Mouse (Mus musculus) forebrain, postnatal 0 days (tissue): ENCODE results near the gene Pgpep1l. TPM values are rescaled to one million over a fixed set of nuclear protein-coding genes. Genes with fewer than 3 reads are reported as not detected.

Experiments used
- ATAC-seq: fragments of 200-750 bp; cut with Nextera tagmentation; 2 replicates; pipeline ENCODE4 v1.8.0; 2017; ENCODE audit warnings: mild to moderate bottlenecking, moderate library complexity
- DNase-seq: peaks from one replicate; pipeline ENCODE4 v3.0.0-alpha.2; 2015
- H3K27ac ChIP-seq: fragments of 300-500 bp; sonication (generic); 2 replicates; pipeline ENCODE4 v1.5.1; 2014; ENCODE audit warnings: low read depth, mild to moderate bottlenecking, antibody characterized with exemption, low read length, moderate library complexity, mixed read lengths
- H3K27me3 ChIP-seq: fragments of 300-500 bp; sonication (generic); 2 replicates; pipeline ENCODE4 v1.6.1; 2014; ENCODE audit warnings: mild to moderate bottlenecking, low read length, mixed read lengths; ENCODE audit not compliant: insufficient read depth
- H3K36me3 ChIP-seq: fragments of 300-500 bp; sonication (generic); 2 replicates; pipeline ENCODE4 v1.6.1; 2014; ENCODE audit warnings: mild to moderate bottlenecking, moderate library complexity; ENCODE audit not compliant: insufficient read depth
- H3K4me1 ChIP-seq: fragments of 300-500 bp; sonication (generic); 2 replicates; pipeline ENCODE4 v1.6.1; 2014; ENCODE audit warnings: antibody characterized with exemption; ENCODE audit not compliant: insufficient read depth
- H3K4me2 ChIP-seq: fragments of 300-500 bp; sonication (generic); 2 replicates; pipeline ENCODE4 v1.6.1; 2014; ENCODE audit warnings: low read depth, mild to moderate bottlenecking, moderate library complexity
- H3K4me3 ChIP-seq: fragments of 300-500 bp; sonication (generic); 2 replicates; pipeline ENCODE4 v1.5.1; 2014; ENCODE audit warnings: low read depth, low read length, mixed read lengths
- H3K9ac ChIP-seq: fragments of 300-500 bp; sonication (generic); 2 replicates; pipeline ENCODE4 v1.6.1; 2014; ENCODE audit warnings: mild to moderate bottlenecking
- H3K9me3 ChIP-seq: fragments of 300-500 bp; sonication (generic); 2 replicates; pipeline ENCODE4 v1.6.1; 2016; ENCODE audit warnings: low read length
- CTCF ChIP-seq: sonication (generic); IDR thresholded peaks from 2 replicates; pipeline ENCODE4 v1.5.1; 2016; ENCODE audit warnings: antibody characterized with exemption, control low read depth, low read depth
- WGBS: fragments of 180-500 bp; shearing (Covaris S2); extraction: QIAGEN DNeasy Blood & Tissue Kit; methylation state at CpG from one replicate; pipeline ENCODE4 v1.1.7; 2014; 5-methylcytosine and 5-hydroxymethylcytosine counted together
- polyA plus RNA-seq: library from polyadenylated mRNA; unstranded; fragments of >200 nt; fragmentation: Nextera tagmentation; extraction: Ambion mirVana; gene quantifications from 2 replicates; pipeline ENCODE4 v1.2.1, GENCODE M21; 2015
- total RNA-seq: library from RNA; depleted of rRNA; stranded (reverse); fragments of >200 nt; gene quantifications from 2 replicates; pipeline ENCODE4 v1.2.3, GENCODE M21; 2014

The Pgpep1l gene
- total and polyA plus RNA-seq, 2 experiments from 2014 or later: 1.0 TPM; not detected in 1

GRCm38 (mm10) chr7:68282304-68283132 is 18.5 kb upstream of the Pgpep1l start:
- H3K9ac ChIP-seq: no peak overlapping the region
- H3K27ac ChIP-seq: no peak overlapping the region
- no peak for ATAC-seq
- WGBS: 89% methylated on average over 22 of the region's 22 CpGs
- no peaks in the 10 kb centered on the region for H3K4me1 ChIP-seq
- no peak overlapping the region for H3K4me2 ChIP-seq
- no peak overlapping the region for H3K4me3 ChIP-seq
- no peaks in the 10 kb centered on the region for H3K27me3 ChIP-seq
- TF ChIP-seq CTCF: no peak
- no peaks in the 10 kb centered on the region for H3K9me3 ChIP-seq
- H3K36me3 ChIP-seq: no peaks in the 10 kb centered on the region
- DNase-seq: no peak

- 68% methylated on average over 5 of the region's 5 CpGs for WGBS
- TF ChIP-seq CTCF: no peak
- DNase-seq (no peak), ATAC-seq (no peak)
- Histone ChIP-seq H3K4me1 (no peaks in the 10 kb centered on the region; the same call in 1 of the 2 replicates), H3K4me2 (no peak overlapping the region), H3K36me3 (no peaks in the 10 kb centered on the region), H3K9me3 (no peaks in the 10 kb centered on the region), H3K4me3 (no peak overlapping the region), H3K27me3 (no peaks in the 10 kb centered on the region; the same call in 1 of the 2 replicates), H3K27ac (no peak overlapping the region), H3K9ac (no peak overlapping the region)
Measured at GRCm38 (mm10) chr7:68281341-68281740, 17.3 kb upstream of the Pgpep1l start.

GRCm38 (mm10) chr7:68280352-68280869 is 16.4 kb upstream of the Pgpep1l start:
- no peak overlapping the region for H3K4me3 ChIP-seq
- H3K27me3 ChIP-seq: no peaks in the 10 kb centered on the region; the same call in none of the 2 replicates
- no peak for DNase-seq
- no peak for ATAC-seq
- H3K4me2 ChIP-seq: no peak overlapping the region
- 87% methylated on average over 19 of the region's 19 CpGs for WGBS
- no peaks in the 10 kb centered on the region for H3K36me3 ChIP-seq
- no peak overlapping the region for H3K9ac ChIP-seq
- peaks cover 7% of the 10 kb centered on the region; the same call in 1 of the 2 replicates for H3K4me1 ChIP-seq
- TF ChIP-seq CTCF: no peak
- no peak overlapping the region for H3K27ac ChIP-seq
- no peaks in the 10 kb centered on the region for H3K9me3 ChIP-seq

- H3K4me1 ChIP-seq: peaks cover 7% of the 10 kb centered on the region; the same call in 1 of the 2 replicates
- no peak overlapping the region for H3K4me2 ChIP-seq
- 92% methylated on average over 7 of the region's 7 CpGs for WGBS
- H3K9me3 ChIP-seq: no peaks in the 10 kb centered on the region
- no peak for DNase-seq
- H3K27me3 ChIP-seq: no peaks in the 10 kb centered on the region; the same call in none of the 2 replicates
- no peak overlapping the region for H3K4me3 ChIP-seq
- H3K9ac ChIP-seq: no peak overlapping the region
- no peak overlapping the region for H3K27ac ChIP-seq
- ATAC-seq: no peak
- H3K36me3 ChIP-seq: no peaks in the 10 kb centered on the region
- no peak for TF ChIP-seq CTCF
Measured at GRCm38 (mm10) chr7:68279481-68279880, 15.4 kb upstream of the Pgpep1l start.

- ATAC-seq (no peak), DNase-seq (no peak)
- Histone ChIP-seq H3K27me3 (no peaks in the 10 kb centered on the region; the same call in none of the 2 replicates), H3K4me3 (no peak overlapping the region), H3K9ac (no peak overlapping the region), H3K36me3 (no peaks in the 10 kb centered on the region), H3K9me3 (no peaks in the 10 kb centered on the region), H3K4me2 (no peak overlapping the region), H3K27ac (no peak overlapping the region), H3K4me1 (peaks cover 7% of the 10 kb centered on the region; the same call in 1 of the 2 replicates)
- TF ChIP-seq CTCF: no peak
- WGBS: 82% methylated on average over 6 of the region's 6 CpGs
Measured at GRCm38 (mm10) chr7:68278908-68279307, 14.9 kb upstream of the Pgpep1l start.

GRCm38 (mm10) chr7:68278385-68278784 is 14.4 kb upstream of the Pgpep1l start:
- no peak for TF ChIP-seq CTCF
- no peak overlapping the region for H3K9ac ChIP-seq
- ATAC-seq: no peak
- H3K27me3 ChIP-seq: no peaks in the 10 kb centered on the region; the same call in none of the 2 replicates
- no peak for DNase-seq
- WGBS: 93% methylated on average over 6 of the region's 6 CpGs
- peaks cover 7% of the 10 kb centered on the region; the same call in 1 of the 2 replicates for H3K4me1 ChIP-seq
- H3K9me3 ChIP-seq: no peaks in the 10 kb centered on the region
- no peak overlapping the region for H3K4me3 ChIP-seq
- H3K27ac ChIP-seq: no peak overlapping the region
- no peak overlapping the region for H3K4me2 ChIP-seq
- H3K36me3 ChIP-seq: no peaks in the 10 kb centered on the region

GRCm38 (mm10) chr7:68277897-68278270 is 13.9 kb upstream of the Pgpep1l start:
- ATAC-seq (no peak), DNase-seq (no peak)
- Histone ChIP-seq H3K27ac (no peak overlapping the region), H3K9me3 (no peaks in the 10 kb centered on the region), H3K9ac (no peak overlapping the region), H3K4me2 (no peak overlapping the region), H3K36me3 (no peaks in the 10 kb centered on the region), H3K4me1 (peaks cover 7% of the 10 kb centered on the region; the same call in 1 of the 2 replicates), H3K27me3 (no peaks in the 10 kb centered on the region; the same call in none of the 2 replicates), H3K4me3 (no peak overlapping the region)
- no peak for TF ChIP-seq CTCF
- WGBS: 36% methylated on average over 4 of the region's 4 CpGs
